Mouse (Mus musculus): ENCODE data around the gene Ppp6r2. TPM values are rescaled to one million over a fixed set of nuclear protein-coding genes. Genes with fewer than 3 reads are reported as not detected.
A peak's percentile ranks its signal among the peaks of the same experiment; 100 is the strongest.

The Ppp6r2 gene
- polyA plus RNA-seq, 1 experiment from 2014 or later: 87.3 TPM

DNA sequence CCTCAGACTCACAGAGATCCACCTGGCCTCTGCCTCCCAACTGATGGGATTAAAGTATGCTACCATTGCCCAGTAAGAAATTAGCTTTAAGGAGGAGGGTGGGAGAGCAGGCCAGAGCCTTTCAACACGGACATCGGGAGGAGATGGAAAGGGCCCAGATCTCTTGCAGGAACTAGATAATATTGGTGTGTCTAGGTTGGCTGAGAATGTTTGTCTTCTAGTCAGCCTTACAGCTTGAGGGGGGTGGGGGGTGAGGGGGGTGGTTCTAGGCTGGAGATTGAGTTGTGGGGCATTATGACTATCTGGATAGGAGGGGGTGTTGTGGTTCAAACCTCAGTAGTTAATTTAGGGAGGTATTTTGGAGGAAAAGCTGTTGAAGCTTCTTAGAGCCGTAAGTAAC, 2.2 kb downstream of the Ppp6r2 start:
- Histone ChIP-seq H3K4me1 (replicated peaks) (peaks cover 36% of the 10 kb centered on the region), H3K27me3 (no peaks in the 10 kb centered on the region), H3K4me3 (peak overlapping the region; percentile 19), H3K9me3 (no peaks in the 10 kb centered on the region), H3K27ac (no peak overlapping the region), H3K36me3 (peaks cover 18% of the 10 kb centered on the region), H3K4me2 (peak overlapping the region; percentile 86), H3K9ac (peak overlapping the region; percentile 63)
- no peak for ATAC-seq (ENCODE audit: low FRiP score)
- WGBS: 94% methylated on average over 3 of the region's 3 CpGs

GRCm38 (mm10) chr15:89214953-89215352, 3.6 kb downstream of the Ppp6r2 start:
- 93% methylated on average over 3 of the region's 3 CpGs for WGBS
- Histone ChIP-seq H3K4me3 (no peak overlapping the region), H3K9me3 (no peaks in the 10 kb centered on the region), H3K4me2 (no peak overlapping the region), H3K27ac (no peak overlapping the region), H3K9ac (no peak overlapping the region), H3K4me1 (replicated peaks) (peaks cover 36% of the 10 kb centered on the region), H3K27me3 (no peaks in the 10 kb centered on the region), H3K36me3 (peaks cover 18% of the 10 kb centered on the region)
- ATAC-seq (ENCODE audit: low FRiP score): no peak

DNA sequence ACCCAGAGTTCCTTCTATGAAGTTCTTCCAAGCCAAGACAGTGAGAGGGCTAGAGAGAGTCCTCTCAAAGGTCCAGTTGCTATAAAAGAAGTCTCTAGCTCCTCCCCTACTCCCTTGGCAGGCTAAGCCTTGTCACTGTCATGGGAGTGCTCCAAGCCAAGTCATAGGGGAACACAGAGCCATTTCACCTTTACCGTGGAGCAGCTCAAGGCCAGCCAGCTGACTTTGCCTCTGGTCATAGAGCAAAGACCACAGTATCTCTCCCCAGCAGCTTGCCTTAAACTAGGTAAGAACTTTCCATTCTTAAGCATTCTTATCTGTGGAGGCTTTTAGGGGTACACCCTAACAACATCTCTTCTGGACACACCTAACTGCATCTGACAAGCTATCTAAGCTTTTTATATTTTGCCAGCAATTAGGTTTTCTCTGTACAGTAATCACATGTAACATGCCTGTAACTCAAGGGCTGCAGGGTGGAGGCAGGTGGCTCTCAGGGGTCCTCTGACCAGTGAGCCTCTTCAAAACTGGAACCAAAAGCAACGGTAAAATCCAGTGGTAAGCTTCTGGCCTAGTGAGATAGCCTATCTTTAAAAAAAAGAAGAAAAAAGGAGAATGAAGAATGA, 4.4 kb downstream of the Ppp6r2 start:
- 91% methylated on average over 2 of the region's 2 CpGs for WGBS
- H3K9ac ChIP-seq: no peak overlapping the region
- no peak for ATAC-seq (ENCODE audit: low FRiP score)

DNA sequence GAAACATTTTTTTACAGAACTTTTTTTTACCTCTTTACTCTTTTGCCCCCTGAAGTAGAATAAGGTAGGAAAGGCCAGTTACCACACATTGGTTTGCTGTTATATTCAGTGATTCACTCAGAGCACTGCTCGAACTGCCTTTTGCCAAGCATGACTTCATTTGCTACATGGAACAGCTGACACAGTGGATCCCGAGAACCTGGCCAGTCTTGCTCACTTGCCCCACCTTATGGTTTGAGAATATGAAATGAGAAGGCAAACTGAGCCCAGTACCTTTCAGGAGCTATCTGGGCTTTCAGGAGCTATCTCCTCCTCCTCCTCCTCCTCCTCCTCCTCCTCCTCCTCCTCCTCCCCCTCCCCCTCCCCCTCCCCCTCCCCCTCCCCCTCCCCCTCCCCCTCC, 22.2 kb downstream of the Ppp6r2 start:
- no peak for ATAC-seq (ENCODE audit: low FRiP score)
- Histone ChIP-seq H3K4me1 (replicated peaks) (no peaks in the 10 kb centered on the region), H3K4me3 (no peak overlapping the region), H3K9me3 (no peaks in the 10 kb centered on the region), H3K9ac (no peak overlapping the region), H3K36me3 (peaks cover 21% of the 10 kb centered on the region), H3K27me3 (no peaks in the 10 kb centered on the region), H3K27ac (no peak overlapping the region), H3K4me2 (no peak overlapping the region)
- 47% methylated on average over 2 of the region's 2 CpGs for WGBS

More for the DNA sequence above, 4.4 kb downstream of the Ppp6r2 start:
- Histone ChIP-seq H3K27me3 (no peaks in the 10 kb centered on the region), H3K4me1 (replicated peaks) (peaks cover 36% of the 10 kb centered on the region), H3K27ac (no peak overlapping the region), H3K4me3 (no peak overlapping the region), H3K4me2 (no peak overlapping the region), H3K9me3 (no peaks in the 10 kb centered on the region), H3K36me3 (peaks cover 18% of the 10 kb centered on the region)

GRCm38 (mm10) chr15:89234052-89234451, 22.7 kb downstream of the Ppp6r2 start:
- ATAC-seq (ENCODE audit: low FRiP score): no peak
- Histone ChIP-seq H3K27me3 (no peaks in the 10 kb centered on the region), H3K9ac (no peak overlapping the region), H3K4me3 (no peak overlapping the region), H3K36me3 (peaks cover 23% of the 10 kb centered on the region), H3K4me1 (replicated peaks) (0 out of 2 replicates have a peak, but pooled peaks cover under 1% of the 10 kb centered on the region), H3K9me3 (no peaks in the 10 kb centered on the region), H3K27ac (no peak overlapping the region), H3K4me2 (no peak overlapping the region)
- 93% methylated on average over 4 of the region's 4 CpGs for WGBS

DNA sequence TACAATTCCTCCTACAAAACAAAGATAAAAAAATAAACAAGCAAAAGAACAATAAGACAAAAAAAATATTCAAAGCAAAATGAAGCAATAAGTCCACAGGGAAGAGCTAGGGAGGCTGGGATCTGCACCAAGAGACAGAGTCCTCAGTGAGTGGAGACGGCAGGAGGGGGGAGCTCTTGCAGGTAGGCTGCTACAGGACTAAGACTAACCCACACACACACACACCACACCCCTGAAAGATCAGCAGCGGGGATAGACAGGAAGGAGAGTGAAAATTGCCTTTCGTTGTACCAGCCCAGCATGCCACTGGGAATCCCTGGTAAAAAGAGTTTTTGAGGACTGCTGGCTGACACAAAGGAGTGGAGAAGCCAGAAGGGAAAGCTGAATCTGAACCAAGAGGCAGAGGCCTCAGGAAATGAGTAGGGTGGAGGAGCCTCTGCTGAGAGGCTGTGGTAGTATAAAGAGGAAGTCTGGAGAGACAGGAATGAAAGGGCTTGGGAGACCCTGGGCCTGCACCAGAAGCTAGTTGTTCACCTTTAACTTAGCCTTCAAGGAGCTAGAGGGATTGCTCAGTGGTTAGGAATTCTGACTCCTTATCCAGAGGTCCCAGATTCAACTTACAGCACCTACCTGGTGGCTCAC, 28.5 kb downstream of the Ppp6r2 start:
- Histone ChIP-seq H3K27me3 (no peaks in the 10 kb centered on the region), H3K36me3 (peaks cover 47% of the 10 kb centered on the region), H3K9ac (no peak overlapping the region), H3K4me3 (no peak overlapping the region), H3K4me1 (replicated peaks) (0 out of 2 replicates have a peak, but pooled peaks cover 4% of the 10 kb centered on the region), H3K4me2 (no peak overlapping the region), H3K9me3 (no peaks in the 10 kb centered on the region), H3K27ac (no peak overlapping the region; the same call in 1 of the 2 replicates)
- 61% methylated on average over 3 of the region's 3 CpGs for WGBS
- ATAC-seq (ENCODE audit: low FRiP score): no peak

- Histone ChIP-seq H3K27ac (no peak overlapping the region), H3K4me1 (replicated peaks) (0 out of 2 replicates have a peak, but pooled peaks cover 4% of the 10 kb centered on the region), H3K9me3 (no peaks in the 10 kb centered on the region), H3K4me3 (no peak overlapping the region), H3K36me3 (peaks cover 57% of the 10 kb centered on the region), H3K4me2 (no peak overlapping the region), H3K9ac (no peak overlapping the region), H3K27me3 (no peaks in the 10 kb centered on the region)
- 77% methylated on average over 2 of the region's 2 CpGs for WGBS
- ATAC-seq (ENCODE audit: low FRiP score): no peak
Measured at GRCm38 (mm10) chr15:89241025-89241424, 29.7 kb downstream of the Ppp6r2 start.

GRCm38 (mm10) chr15:89249063-89249462, 37.7 kb downstream of the Ppp6r2 start:
- H3K9ac ChIP-seq: no peak overlapping the region
- H3K4me1 ChIP-seq (replicated peaks): no peaks in the 10 kb centered on the region
- no peak overlapping the region for H3K4me3 ChIP-seq
- H3K9me3 ChIP-seq: no peaks in the 10 kb centered on the region
- no peak overlapping the region for H3K4me2 ChIP-seq
- no peak overlapping the region for H3K27ac ChIP-seq
- peaks cover 62% of the 10 kb centered on the region for H3K36me3 ChIP-seq
- H3K27me3 ChIP-seq: no peaks in the 10 kb centered on the region
- no peak for ATAC-seq (ENCODE audit: low FRiP score)
- 91% methylated on average over 6 of the region's 6 CpGs for WGBS

- no peak for ATAC-seq (ENCODE audit: low FRiP score)
- no peaks in the 10 kb centered on the region for H3K9me3 ChIP-seq
- 0 out of 2 replicates have a peak overlapping the region, but pooled peaks have one; percentile 19 for H3K9ac ChIP-seq
- H3K4me2 ChIP-seq: no peak overlapping the region
- H3K27ac ChIP-seq: peak overlapping the region; percentile 71
- no peaks in the 10 kb centered on the region for H3K27me3 ChIP-seq
- H3K4me1 ChIP-seq (replicated peaks): peaks cover 15% of the 10 kb centered on the region
- no peak overlapping the region for H3K4me3 ChIP-seq
- WGBS: 35% methylated on average over 4 of the region's 4 CpGs
- H3K36me3 ChIP-seq: peaks cover 77% of the 10 kb centered on the region
Measured at GRCm38 (mm10) chr15:89255330-89255729, 44.0 kb downstream of the Ppp6r2 start.

DNA sequence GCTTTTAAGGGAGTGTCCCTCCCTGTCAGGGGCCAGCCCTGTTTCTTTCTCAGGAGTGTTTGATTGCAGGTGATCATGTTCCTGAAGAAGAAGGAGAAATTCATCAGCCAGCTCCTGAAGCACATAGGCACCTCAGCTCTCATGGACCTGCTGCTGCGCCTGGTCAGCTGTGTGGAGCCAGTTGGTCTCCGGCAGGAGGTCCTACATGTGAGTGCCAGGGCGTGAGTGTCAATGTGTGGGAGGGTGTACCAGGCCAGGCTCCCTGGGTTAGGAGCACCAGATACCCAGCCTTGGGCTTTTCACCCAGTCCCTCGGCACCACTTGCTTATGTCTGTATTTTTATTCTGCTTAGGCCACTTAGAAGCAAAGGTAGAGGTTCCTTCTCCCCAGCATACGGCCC, 47.6 kb downstream of the Ppp6r2 start:
- WGBS: 95% methylated on average over 5 of the region's 5 CpGs
- peaks cover 80% of the 10 kb centered on the region for H3K36me3 ChIP-seq

DNA sequence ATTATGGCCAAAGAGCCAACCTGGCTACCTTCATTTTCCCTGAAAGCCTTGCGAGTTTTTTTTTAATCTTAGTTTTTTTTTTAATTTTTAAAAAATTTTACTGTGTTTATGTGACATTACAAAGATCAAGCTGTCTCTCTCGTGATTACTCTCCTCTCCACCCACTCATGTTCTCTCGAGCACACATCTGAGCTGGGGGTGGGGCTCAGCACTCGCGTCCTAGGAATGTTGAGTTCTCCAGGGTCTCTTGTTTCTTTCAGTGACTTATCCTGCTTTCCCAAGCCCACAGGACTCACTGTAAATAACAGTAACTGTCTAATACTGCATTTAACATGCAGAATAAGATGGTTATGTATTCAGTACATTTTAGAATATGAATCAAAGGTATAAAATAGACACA, 53.1 kb downstream of the Ppp6r2 start:
- no peaks in the 10 kb centered on the region for H3K27me3 ChIP-seq
- no peak overlapping the region for H3K27ac ChIP-seq
- H3K4me2 ChIP-seq: no peak overlapping the region
- H3K9ac ChIP-seq: no peak overlapping the region
- ATAC-seq (ENCODE audit: low FRiP score): no peak
- H3K4me1 ChIP-seq (replicated peaks): no peaks in the 10 kb centered on the region
- H3K36me3 ChIP-seq: peaks cover 76% of the 10 kb centered on the region
- H3K9me3 ChIP-seq: no peaks in the 10 kb centered on the region
- no peak overlapping the region for H3K4me3 ChIP-seq
- WGBS: 77% methylated on average over 5 of the region's 5 CpGs

More for the DNA sequence above, 47.6 kb downstream of the Ppp6r2 start:
- no peaks in the 10 kb centered on the region for H3K27me3 ChIP-seq
- ATAC-seq (ENCODE audit: low FRiP score): no peak
- no peak overlapping the region for H3K9ac ChIP-seq
- no peak overlapping the region for H3K4me2 ChIP-seq
- peaks cover 15% of the 10 kb centered on the region for H3K4me1 ChIP-seq (replicated peaks)
- no peaks in the 10 kb centered on the region for H3K9me3 ChIP-seq
- no peak overlapping the region for H3K4me3 ChIP-seq
- H3K27ac ChIP-seq: no peak overlapping the region

DNA sequence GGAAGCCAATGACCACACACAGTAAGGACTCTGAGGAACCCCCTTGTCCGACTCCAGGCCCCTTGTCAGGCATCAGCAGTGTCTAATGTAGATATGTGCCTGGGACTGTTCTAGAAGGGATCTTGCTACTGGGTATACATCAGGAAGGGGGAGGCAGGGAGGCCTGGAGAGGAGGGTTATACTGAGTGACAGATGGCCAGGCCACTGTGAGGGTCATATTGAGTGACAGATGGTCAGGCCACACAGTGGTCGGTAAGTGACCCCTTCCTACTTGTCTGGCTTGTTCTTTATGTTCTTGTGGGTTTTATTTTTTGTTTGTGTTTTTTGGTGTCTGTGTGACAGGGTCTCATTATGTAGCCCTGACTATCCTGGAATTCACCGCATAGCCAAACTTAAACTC, 64.1 kb downstream of the Ppp6r2 start:
- no peak for ATAC-seq (ENCODE audit: low FRiP score)
- peaks cover 95% of the 10 kb centered on the region for H3K36me3 ChIP-seq
- whole genome bisulfite sequencing: 72% methylated on average over 3 of the region's 3 CpGs

DNA sequence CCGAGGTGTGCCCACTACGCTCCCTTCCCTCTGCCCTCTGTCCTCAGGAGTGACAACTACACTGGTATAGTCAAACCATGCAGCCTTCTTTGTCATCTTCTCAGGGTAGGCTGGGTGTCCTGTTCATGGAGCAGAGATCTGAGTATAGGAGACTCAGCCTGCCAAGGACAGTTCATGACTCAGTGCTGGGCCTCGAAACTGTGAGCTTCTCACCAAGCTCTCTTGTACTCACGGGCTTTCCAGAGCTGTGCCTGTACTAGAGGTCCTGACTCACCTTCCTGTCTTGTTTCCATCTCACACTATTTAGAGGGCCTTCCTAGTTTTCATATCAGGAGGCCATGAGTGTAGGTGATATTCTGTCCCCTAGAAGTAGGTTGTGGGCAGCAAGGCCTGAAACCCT, 66.0 kb downstream of the Ppp6r2 start:
- ATAC-seq (ENCODE audit: low FRiP score): no peak
- H3K4me1 ChIP-seq (replicated peaks): no peaks in the 10 kb centered on the region
- peaks cover 97% of the 10 kb centered on the region for H3K36me3 ChIP-seq
- no peaks in the 10 kb centered on the region for H3K27me3 ChIP-seq
- WGBS: 96% methylated on average over 4 of the region's 4 CpGs
- H3K27ac ChIP-seq: no peak overlapping the region
- no peak overlapping the region for H3K4me2 ChIP-seq
- no peaks in the 10 kb centered on the region for H3K9me3 ChIP-seq
- H3K4me3 ChIP-seq: no peak overlapping the region
- no peak overlapping the region for H3K9ac ChIP-seq

More for the DNA sequence above, 64.1 kb downstream of the Ppp6r2 start:
- H3K27me3 ChIP-seq: no peaks in the 10 kb centered on the region
- no peak overlapping the region for H3K9ac ChIP-seq
- H3K4me1 ChIP-seq (replicated peaks): no peaks in the 10 kb centered on the region
- no peaks in the 10 kb centered on the region for H3K9me3 ChIP-seq
- H3K4me3 ChIP-seq: no peak overlapping the region
- no peak overlapping the region for H3K4me2 ChIP-seq
- H3K27ac ChIP-seq: no peak overlapping the region

Measured in hindbrain, embryonic 13.5 days (tissue).